Mouse (Mus musculus): Measurements from ENCODE around the gene Aldh5a1. TPM values are rescaled to one million over a fixed set of nuclear protein-coding genes. Genes with fewer than 3 reads are reported as not detected.

Aldh5a1 gene
- polyA plus RNA-seq, 1 experiment, result 0.50 TPM

- H3K27ac ChIP-seq (ENCODE audit: insufficient read depth, low read length), result no peak overlapping the region
- no peaks in the 10 kb centered on the region for H3K27me3 ChIP-seq (ENCODE audit: control insufficient read depth, insufficient read depth, low read length)
- 16% methylated on average over 15 of the region's 15 CpGs for WGBS
- peak overlapping the region; percentile 46 for H3K4me3 ChIP-seq (ENCODE audit: extremely low read depth, insufficient read depth, insufficient read length)
- DNase-seq (ENCODE audit: low read depth in 1 of 2, low spot score in 2 of 2), result peak in 1 of 2 experiments; percentile 17
- no peaks in the 10 kb centered on the region for H3K36me3 ChIP-seq (ENCODE audit: control insufficient read depth, insufficient read depth, low read length)
- H3K4me1 ChIP-seq (ENCODE audit: control insufficient read depth, insufficient read depth, insufficient read length), result peaks cover 3% of the 10 kb centered on the region; the same call in 1 of the 2 replicates
- TF ChIP-seq CTCF (IDR thresholded peaks at IDR 0.05; ENCODE audit: extremely low read depth, insufficient read depth, insufficient read length, insufficient replicate concordance) (no peak), POLR2A (IDR thresholded peaks at IDR 0.05; ENCODE audit: low read depth, low read length) (no peak)
Measured at GRCm38 (mm10) chr13:24965130-24965845, 27.8 kb upstream of the Aldh5a1 start.

GRCm38 (mm10) chr13:24962119-24962518 is 24.7 kb upstream of the Aldh5a1 start:
- H3K4me3 ChIP-seq (ENCODE audit: extremely low read depth, insufficient read depth, insufficient read length), result no peak overlapping the region
- peaks cover 3% of the 10 kb centered on the region; the same call in 1 of the 2 replicates for H3K4me1 ChIP-seq (ENCODE audit: control insufficient read depth, insufficient read depth, insufficient read length)
- H3K27ac ChIP-seq (ENCODE audit: insufficient read depth, low read length), result no peak overlapping the region
- WGBS, result 77% methylated on average over 8 of the region's 8 CpGs
- H3K27me3 ChIP-seq (ENCODE audit: control insufficient read depth, insufficient read depth, low read length), result no peaks in the 10 kb centered on the region
- TF ChIP-seq POLR2A (IDR thresholded peaks at IDR 0.05; ENCODE audit: low read depth, low read length), result no peak
- no peak for TF ChIP-seq CTCF (IDR thresholded peaks at IDR 0.05; ENCODE audit: extremely low read depth, insufficient read depth, insufficient read length, insufficient replicate concordance)
- DNase-seq (ENCODE audit: low read depth in 1 of 2, low spot score in 2 of 2), result no peak
- H3K36me3 ChIP-seq (ENCODE audit: control insufficient read depth, insufficient read depth, low read length), result no peaks in the 10 kb centered on the region

- DNase-seq (ENCODE audit: low read depth in 1 of 2, low spot score in 2 of 2), result no peak
- WGBS, result 46% methylated on average over 3 of the region's 3 CpGs
- no peak overlapping the region for H3K4me3 ChIP-seq (ENCODE audit: extremely low read depth, insufficient read depth, insufficient read length)
- no peak overlapping the region for H3K27ac ChIP-seq (ENCODE audit: insufficient read depth, low read length)
- H3K36me3 ChIP-seq (ENCODE audit: control insufficient read depth, insufficient read depth, low read length), result no peaks in the 10 kb centered on the region
- no peaks in the 10 kb centered on the region for H3K4me1 ChIP-seq (ENCODE audit: control insufficient read depth, insufficient read depth, insufficient read length)
- no peaks in the 10 kb centered on the region for H3K27me3 ChIP-seq (ENCODE audit: control insufficient read depth, insufficient read depth, low read length)
- no peak for TF ChIP-seq POLR2A (IDR thresholded peaks at IDR 0.05; ENCODE audit: low read depth, low read length)
- TF ChIP-seq CTCF (IDR thresholded peaks at IDR 0.05; ENCODE audit: extremely low read depth, insufficient read depth, insufficient read length, insufficient replicate concordance), result no peak
Measured at GRCm38 (mm10) chr13:24960084-24960483, 22.6 kb upstream of the Aldh5a1 start.

DNA sequence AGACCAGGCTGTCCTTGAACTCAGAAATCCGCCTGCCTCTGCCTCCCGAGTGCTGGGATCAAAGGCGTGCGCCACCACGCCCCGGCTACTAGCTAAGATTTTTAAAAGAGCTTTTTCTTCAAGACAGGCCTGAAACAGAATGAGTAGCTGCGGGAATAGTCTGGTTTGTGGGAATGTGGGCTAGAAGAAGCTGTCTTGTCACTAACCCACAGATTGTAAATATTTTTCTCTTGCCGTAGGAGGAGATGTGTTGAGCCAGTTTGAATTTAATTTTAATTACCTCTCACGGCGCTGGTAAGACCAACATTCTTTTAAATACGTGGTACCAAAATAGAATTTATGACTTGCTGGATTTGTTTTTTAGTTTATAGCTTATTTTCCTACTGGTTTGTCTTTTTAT is 21.2 kb upstream of the Aldh5a1 start:
- no peaks in the 10 kb centered on the region for H3K4me1 ChIP-seq (ENCODE audit: control insufficient read depth, insufficient read depth, insufficient read length)
- H3K36me3 ChIP-seq (ENCODE audit: control insufficient read depth, insufficient read depth, low read length), result no peaks in the 10 kb centered on the region
- no peak overlapping the region for H3K4me3 ChIP-seq (ENCODE audit: extremely low read depth, insufficient read depth, insufficient read length)
- TF ChIP-seq CTCF (IDR thresholded peaks at IDR 0.05; ENCODE audit: extremely low read depth, insufficient read depth, insufficient read length, insufficient replicate concordance) (no peak), POLR2A (IDR thresholded peaks at IDR 0.05; ENCODE audit: low read depth, low read length) (no peak)
- DNase-seq (ENCODE audit: low read depth in 1 of 2, low spot score in 2 of 2), result no peak
- WGBS, result 91% methylated on average over 11 of the region's 11 CpGs
- H3K27ac ChIP-seq (ENCODE audit: insufficient read depth, low read length), result no peak overlapping the region
- H3K27me3 ChIP-seq (ENCODE audit: control insufficient read depth, insufficient read depth, low read length), result no peaks in the 10 kb centered on the region

DNA sequence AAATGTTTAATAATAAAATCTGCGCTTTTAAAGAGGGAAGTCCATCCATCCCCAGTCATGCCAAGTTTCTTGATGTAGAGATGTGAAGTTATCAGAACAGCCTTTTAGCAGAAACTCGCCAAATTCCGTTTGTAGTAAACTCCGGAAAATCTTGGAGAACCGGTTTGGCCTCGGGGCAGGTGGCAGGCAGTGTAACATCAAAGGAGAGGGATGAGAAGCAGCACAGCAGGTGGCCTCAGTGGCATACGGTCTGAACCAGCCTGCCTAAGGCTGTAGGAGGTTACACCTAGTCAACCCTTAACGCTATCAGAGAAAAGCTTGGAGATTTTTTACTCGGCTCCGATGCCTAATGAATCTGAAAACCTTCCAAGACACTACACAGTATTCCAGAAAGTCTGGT is 18.0 kb upstream of the Aldh5a1 start:
- WGBS, result 50% methylated on average over 10 of the region's 10 CpGs
- TF ChIP-seq POLR2A (IDR thresholded peaks at IDR 0.05; ENCODE audit: low read depth, low read length) (no peak), CTCF (IDR thresholded peaks at IDR 0.05; ENCODE audit: extremely low read depth, insufficient read depth, insufficient read length, insufficient replicate concordance) (no peak)
- H3K36me3 ChIP-seq (ENCODE audit: control insufficient read depth, insufficient read depth, low read length), result no peaks in the 10 kb centered on the region

DNA sequence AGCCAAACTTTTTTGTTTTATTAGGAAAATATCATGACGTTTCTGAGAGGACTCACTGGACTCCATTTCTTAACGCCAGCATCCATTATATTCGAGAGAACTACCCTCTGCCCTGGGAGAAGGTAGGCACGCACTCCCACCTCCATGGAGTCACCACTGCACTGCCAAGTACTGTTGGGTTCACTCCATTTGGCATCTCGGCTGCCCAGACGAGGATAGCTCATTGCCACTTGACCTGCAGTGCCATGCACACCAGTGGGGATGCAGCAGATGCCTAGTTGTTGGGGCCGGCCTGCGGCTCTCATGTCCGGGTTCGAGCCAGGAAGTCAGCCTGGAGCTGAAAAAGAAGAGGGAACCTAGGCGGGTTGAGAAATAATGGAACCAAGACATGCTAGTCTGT is 17.6 kb upstream of the Aldh5a1 start:
- Histone ChIP-seq H3K36me3 (ENCODE audit: control insufficient read depth, insufficient read depth, low read length) (no peaks in the 10 kb centered on the region), H3K27ac (ENCODE audit: insufficient read depth, low read length) (no peak overlapping the region), H3K4me3 (ENCODE audit: extremely low read depth, insufficient read depth, insufficient read length) (no peak overlapping the region), H3K4me1 (ENCODE audit: control insufficient read depth, insufficient read depth, insufficient read length) (no peaks in the 10 kb centered on the region), H3K27me3 (ENCODE audit: control insufficient read depth, insufficient read depth, low read length) (no peaks in the 10 kb centered on the region)
- TF ChIP-seq CTCF (IDR thresholded peaks at IDR 0.05; ENCODE audit: extremely low read depth, insufficient read depth, insufficient read length, insufficient replicate concordance) (no peak), POLR2A (IDR thresholded peaks at IDR 0.05; ENCODE audit: low read depth, low read length) (no peak)
- no peak for DNase-seq (ENCODE audit: low read depth in 1 of 2, low spot score in 2 of 2)
- 53% methylated on average over 11 of the region's 11 CpGs for WGBS

More for the DNA sequence above, 18.0 kb upstream of the Aldh5a1 start:
- no peak overlapping the region for H3K27ac ChIP-seq (ENCODE audit: insufficient read depth, low read length)
- H3K4me1 ChIP-seq (ENCODE audit: control insufficient read depth, insufficient read depth, insufficient read length), result no peaks in the 10 kb centered on the region
- no peak overlapping the region for H3K4me3 ChIP-seq (ENCODE audit: extremely low read depth, insufficient read depth, insufficient read length)
- H3K27me3 ChIP-seq (ENCODE audit: control insufficient read depth, insufficient read depth, low read length), result no peaks in the 10 kb centered on the region
- no peak for DNase-seq (ENCODE audit: low read depth in 1 of 2, low spot score in 2 of 2)

DNA sequence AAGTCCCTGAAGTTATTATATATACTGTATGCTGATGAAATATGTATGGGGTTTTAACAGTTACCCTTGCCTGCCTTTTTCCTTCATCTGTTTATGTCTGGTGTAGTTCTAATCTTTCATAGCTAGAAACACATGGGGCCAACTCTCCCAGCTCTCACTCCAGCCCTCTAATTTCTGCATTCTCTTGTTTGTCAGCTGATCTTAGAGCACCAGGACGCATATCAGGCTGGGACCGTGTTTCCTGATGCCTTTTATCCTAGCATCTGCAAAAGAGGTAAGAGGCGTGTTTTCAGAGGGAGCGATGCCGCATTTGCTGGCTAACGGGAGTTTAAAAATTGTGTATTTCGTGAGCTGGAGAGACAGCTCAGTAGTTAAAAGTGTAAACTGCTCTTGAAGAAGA is 15.2 kb upstream of the Aldh5a1 start:
- no peaks in the 10 kb centered on the region for H3K27me3 ChIP-seq (ENCODE audit: control insufficient read depth, insufficient read depth, low read length)
- no peak for TF ChIP-seq CTCF (IDR thresholded peaks at IDR 0.05; ENCODE audit: extremely low read depth, insufficient read depth, insufficient read length, insufficient replicate concordance)
- TF ChIP-seq POLR2A (IDR thresholded peaks at IDR 0.05; ENCODE audit: low read depth, low read length), result no peak
- no peak overlapping the region for H3K4me3 ChIP-seq (ENCODE audit: extremely low read depth, insufficient read depth, insufficient read length)
- DNase-seq (ENCODE audit: low read depth in 1 of 2, low spot score in 2 of 2), result no peak
- WGBS, result 85% methylated on average over 7 of the region's 7 CpGs
- H3K27ac ChIP-seq (ENCODE audit: insufficient read depth, low read length), result no peak overlapping the region
- no peaks in the 10 kb centered on the region for H3K36me3 ChIP-seq (ENCODE audit: control insufficient read depth, insufficient read depth, low read length)
- no peaks in the 10 kb centered on the region for H3K4me1 ChIP-seq (ENCODE audit: control insufficient read depth, insufficient read depth, insufficient read length)

Data from spleen, adult 2 months (tissue).